Mouse (Mus musculus): ENCODE results near the gene Brf1. TPM values are rescaled to one million over a fixed set of nuclear protein-coding genes. Genes with fewer than 3 reads are reported as not detected.

Gene Brf1
- polyA plus RNA-seq (2015; fragmentation: Nextera tagmentation; extraction: Ambion mirVana) = 46.0 and 52.5 TPM in 2 replicates

DNA sequence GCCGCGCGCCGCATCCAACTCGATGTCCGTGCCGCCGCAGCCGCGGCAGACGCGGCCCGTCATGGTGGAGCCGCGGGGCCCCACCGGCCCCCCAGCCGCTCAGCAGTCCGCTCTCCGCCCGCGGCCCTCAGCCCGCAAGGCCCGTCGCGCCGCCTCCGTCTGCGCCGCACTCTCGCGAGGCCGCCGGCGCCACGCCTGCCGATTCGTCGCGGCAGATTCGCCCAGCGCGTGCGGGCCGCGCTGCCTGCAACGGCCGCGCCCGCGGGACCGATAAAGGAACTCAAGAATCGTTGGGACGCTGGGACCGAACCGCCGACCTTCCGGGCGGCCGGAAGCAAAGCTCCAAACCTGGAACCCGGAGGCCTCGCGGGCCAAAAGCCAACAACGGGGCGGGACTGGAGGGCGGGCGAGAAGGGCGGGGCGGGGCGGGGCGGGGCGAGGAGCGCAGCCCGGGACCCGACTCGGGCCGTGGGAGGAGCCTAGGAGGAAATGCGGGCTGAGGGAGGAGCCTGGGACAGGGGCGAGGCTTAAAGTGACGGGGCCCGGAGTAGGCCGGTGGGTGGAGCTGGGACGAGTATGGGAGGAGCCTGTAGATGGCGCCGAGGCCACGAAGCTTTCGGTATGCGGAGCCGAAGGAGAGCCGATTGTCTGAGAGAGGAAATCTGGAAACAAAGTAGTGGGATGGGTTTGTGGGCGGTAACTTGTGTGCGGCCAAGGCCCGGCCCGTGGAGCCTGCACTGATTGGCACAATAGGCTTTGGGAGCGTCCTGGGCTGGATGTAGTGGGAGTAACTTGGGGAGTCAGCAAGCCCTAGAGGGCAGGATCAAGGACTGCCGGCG, at the start of gene Brf1:
Gene Brf1, minus strand, starts transcription at position 411 of the 839 bp plus-strand sequence.

GRCm38 (mm10) chr12:113013604-113014558, 13.4 kb upstream of the Brf1 start, which contains the start of gene Pacs2:
Gene Pacs2, plus strand, starts transcription at chr12:113014508.

GRCm38 (mm10) chr12:112976371-112977073, 24.0 kb downstream of the Brf1 start, which contains the start of gene Btbd6:
Gene Btbd6, plus strand, starts transcription at chr12:112976482.

GRCm38 (mm10) chr12:112941776-112942713, 58.5 kb downstream of the Brf1 start, which contains the start of gene Nudt14:
Gene Nudt14, minus strand, starts transcription at chr12:112942124.

GRCm38 (mm10) chr12:112929562-112930352, 70.7 kb downstream of the Brf1 start, which contains the start of gene Jag2:
Gene Jag2, minus strand, starts transcription at chr12:112929776.

Other genes with a start within 250 kb of the Brf1 start
- 26.8 and 42.1 TPM in 2 replicates for gene Pld4, start 240.0 kb downstream of the Brf1 start, polyA plus RNA-seq (2015; fragmentation: Nextera tagmentation; extraction: Ambion mirVana)
- gene Ahnak2, start 198.0 kb downstream of the Brf1 start, polyA plus RNA-seq (2015; fragmentation: Nextera tagmentation; extraction: Ambion mirVana) = 1.5 and 1.7 TPM in 2 replicates
- gene Clba1, start 191.8 kb downstream of the Brf1 start, polyA plus RNA-seq (2015; fragmentation: Nextera tagmentation; extraction: Ambion mirVana) = 1.4 and 1.8 TPM in 2 replicates
- 77.8 and 82.7 TPM in 2 replicates for gene Cdca4, start 171.3 kb downstream of the Brf1 start, polyA plus RNA-seq (2015; fragmentation: Nextera tagmentation; extraction: Ambion mirVana)
- gene Gpr132, start 132.5 kb downstream of the Brf1 start, polyA plus RNA-seq (2015; fragmentation: Nextera tagmentation; extraction: Ambion mirVana) = 1.6 and 1.7 TPM in 2 replicates
- gene Jag2, start 70.9 kb downstream of the Brf1 start, polyA plus RNA-seq (2015; fragmentation: Nextera tagmentation; extraction: Ambion mirVana) = 0.90 and 1.3 TPM in 2 replicates
- 24.7 and 32.5 TPM in 2 replicates for gene Nudt14, start 58.6 kb downstream of the Brf1 start, polyA plus RNA-seq (2015; fragmentation: Nextera tagmentation; extraction: Ambion mirVana)
- 9.0 and 11.7 TPM in 2 replicates for gene Btbd6, start 24.2 kb downstream of the Brf1 start, polyA plus RNA-seq (2015; fragmentation: Nextera tagmentation; extraction: Ambion mirVana)
- gene Pacs2, start 13.8 kb upstream of the Brf1 start, polyA plus RNA-seq (2015; fragmentation: Nextera tagmentation; extraction: Ambion mirVana) = 9.3 and 9.8 TPM in 2 replicates
- not detected in 2 replicates for gene Tex22, start 73.8 kb upstream of the Brf1 start, polyA plus RNA-seq (2015; fragmentation: Nextera tagmentation; extraction: Ambion mirVana)
- gene Mta1, start 97.6 kb upstream of the Brf1 start, polyA plus RNA-seq (2015; fragmentation: Nextera tagmentation; extraction: Ambion mirVana) = 9.7 and 10.4 TPM in 2 replicates
- gene Crip2, start 139.5 kb upstream of the Brf1 start, polyA plus RNA-seq (2015; fragmentation: Nextera tagmentation; extraction: Ambion mirVana) = 121 and 135 TPM in 2 replicates
- gene Crip1, start 145.6 kb upstream of the Brf1 start, polyA plus RNA-seq (2015; fragmentation: Nextera tagmentation; extraction: Ambion mirVana) = 562 and 624 TPM in 2 replicates
- gene Tedc1, start 155.7 kb upstream of the Brf1 start, polyA plus RNA-seq (2015; fragmentation: Nextera tagmentation; extraction: Ambion mirVana) = 14.0 and 14.7 TPM in 2 replicates
- gene Tmem121, start 185.2 kb upstream of the Brf1 start, polyA plus RNA-seq (2015; fragmentation: Nextera tagmentation; extraction: Ambion mirVana) = 2.0 and 2.1 TPM in 2 replicates